Mouse (Mus musculus): ENCODE results near the gene Gm49378.
A peak's percentile ranks its signal among the peaks of the same experiment; 100 is the strongest.

Gene Gm49378

DNA sequence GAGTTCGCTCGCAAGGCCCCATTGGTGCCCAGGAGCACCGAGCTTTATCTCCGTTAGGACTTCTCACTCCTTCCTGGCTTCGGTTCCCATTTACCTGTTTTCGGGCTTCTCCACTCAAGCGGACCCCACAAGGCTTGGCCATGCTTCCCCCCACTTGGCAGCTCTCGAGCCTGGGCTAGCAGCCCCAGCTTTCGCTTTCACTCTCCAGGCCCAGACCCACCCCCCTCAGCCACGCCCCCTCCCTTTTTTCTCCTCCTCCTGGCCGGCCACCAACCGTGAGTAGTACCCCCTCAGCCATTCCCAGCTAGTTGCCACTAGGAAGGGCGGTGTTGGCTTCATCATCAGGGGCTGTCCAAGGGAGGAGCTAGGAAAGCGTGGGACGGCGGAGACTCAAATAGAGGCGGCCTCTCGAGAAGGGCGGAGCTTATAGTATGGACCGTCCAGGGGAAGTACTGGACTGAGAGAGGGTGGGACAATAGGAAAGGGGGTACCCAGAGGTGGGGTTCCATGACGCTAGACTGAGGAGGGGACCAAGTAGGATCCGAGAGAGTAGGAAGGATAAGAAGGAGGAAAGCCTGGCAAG, 46.9 kb downstream of the Gm49378 start, which contains the start of gene Psme2:
Gene Psme2 (minus strand): TSS at position 366 of the 583 bp plus-strand sequence.
- peak; percentile 92 for DNase-seq (ENCODE audit: extremely low read depth, insufficient read length, low spot score)

DNA sequence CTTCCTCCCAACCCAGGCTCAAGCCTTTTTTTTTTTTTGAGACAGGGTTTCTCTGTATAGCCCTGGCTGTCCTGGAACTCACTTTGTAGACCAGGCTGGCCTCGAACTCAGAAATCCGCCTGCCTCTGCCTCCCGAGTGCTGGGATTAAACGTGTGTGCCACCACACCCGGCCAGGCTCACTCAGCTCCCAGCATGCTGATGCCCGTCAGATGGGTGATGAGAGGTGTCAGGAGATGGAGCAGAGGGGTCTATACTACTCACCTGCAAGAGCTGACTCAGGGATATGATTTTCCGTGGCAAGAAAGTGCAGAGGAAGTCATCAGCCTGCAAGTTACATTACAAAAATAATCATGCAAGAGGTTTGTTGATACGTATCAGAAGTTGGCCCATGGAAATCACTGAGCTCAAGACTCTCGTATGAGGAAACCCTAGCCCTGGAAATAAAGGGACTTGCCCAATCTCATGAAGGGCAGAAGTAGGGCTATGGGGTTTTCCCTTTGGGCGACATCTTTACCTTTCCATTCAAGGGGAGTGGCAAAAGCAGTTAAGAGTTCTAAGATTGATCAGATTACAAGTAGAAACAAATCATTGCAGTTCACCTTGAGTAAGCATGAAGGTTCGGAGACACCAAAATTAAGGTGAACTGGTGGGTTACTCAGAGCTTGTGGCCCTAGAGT, 47.8 kb downstream of the Gm49378 start:
- no peak for DNase-seq (ENCODE audit: extremely low read depth, insufficient read length, low spot score)

GRCm38 (mm10) chr14:55589271-55589670, 48.4 kb downstream of the Gm49378 start:
- no peak for DNase-seq (ENCODE audit: extremely low read depth, insufficient read length, low spot score)

DNA sequence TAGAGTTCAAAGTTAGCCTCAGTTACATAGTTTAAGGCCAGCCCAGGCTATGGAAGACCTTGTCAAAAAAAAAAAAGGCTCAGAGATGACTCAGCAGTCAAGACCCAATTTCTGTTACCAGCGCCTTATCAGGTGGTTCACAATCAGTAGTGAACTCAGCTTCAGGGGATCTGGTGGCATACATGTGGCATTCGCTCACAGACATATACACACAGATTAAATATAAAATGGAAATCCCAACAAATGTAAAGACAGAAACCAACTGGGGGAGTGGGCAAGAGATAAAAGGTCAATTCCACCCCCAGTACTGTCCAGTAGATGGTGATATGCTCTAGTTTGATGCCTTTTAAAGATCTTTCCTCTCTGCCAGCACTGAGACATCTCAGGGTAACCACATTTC, 51.5 kb downstream of the Gm49378 start:
- DNase-seq (ENCODE audit: extremely low read depth, insufficient read length, low spot score), result no peak

GRCm38 (mm10) chr14:55585566-55585960, 52.1 kb downstream of the Gm49378 start:
- no peak for DNase-seq (ENCODE audit: extremely low read depth, insufficient read length, low spot score)

DNA sequence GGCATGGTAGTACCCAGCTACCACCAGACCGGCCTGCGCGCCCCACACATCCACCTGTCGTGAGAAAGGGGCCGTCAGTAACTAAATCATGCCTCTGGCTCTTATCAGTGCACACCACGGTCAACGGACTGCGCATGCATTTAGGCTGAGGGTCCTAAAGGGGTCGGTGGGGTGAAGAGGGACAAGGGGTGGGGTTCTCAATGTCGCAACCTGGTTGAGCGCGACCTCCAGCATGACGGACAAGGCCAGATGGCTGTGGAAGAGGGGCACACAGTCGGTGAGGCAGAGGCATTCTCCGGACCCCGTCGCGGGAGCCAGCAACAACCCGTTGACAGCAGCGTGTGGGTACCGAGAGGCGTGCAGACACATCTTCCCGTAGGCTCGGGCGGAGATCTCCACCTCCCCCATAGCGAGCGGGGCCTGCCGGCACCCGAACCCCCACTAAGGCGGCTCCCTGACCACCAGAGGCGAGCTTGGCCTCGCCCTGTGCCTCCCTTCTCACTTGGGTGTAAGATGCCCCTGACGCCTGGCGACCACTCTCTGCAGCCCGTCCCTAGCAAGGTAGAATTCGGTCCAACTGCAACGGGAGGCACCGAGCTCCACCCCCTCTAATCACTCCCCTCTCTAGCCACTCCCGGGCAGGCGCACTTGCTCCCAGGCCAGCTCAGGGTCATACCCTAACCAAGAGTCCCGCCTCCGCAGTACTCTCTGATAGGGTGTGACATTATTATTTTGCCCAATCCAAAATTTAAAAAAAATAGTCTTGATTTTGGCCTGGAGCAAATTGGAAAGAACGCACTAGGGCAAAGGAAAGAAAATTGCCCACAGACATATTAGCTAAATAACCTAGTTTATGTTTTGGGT, 52.8 kb downstream of the Gm49378 start, which contains the start of gene Emc9:
Gene Emc9 (minus strand): TSS at position 601 of the 864 bp plus-strand sequence.
- peak; percentile 69 for DNase-seq (ENCODE audit: extremely low read depth, insufficient read length, low spot score)

DNA sequence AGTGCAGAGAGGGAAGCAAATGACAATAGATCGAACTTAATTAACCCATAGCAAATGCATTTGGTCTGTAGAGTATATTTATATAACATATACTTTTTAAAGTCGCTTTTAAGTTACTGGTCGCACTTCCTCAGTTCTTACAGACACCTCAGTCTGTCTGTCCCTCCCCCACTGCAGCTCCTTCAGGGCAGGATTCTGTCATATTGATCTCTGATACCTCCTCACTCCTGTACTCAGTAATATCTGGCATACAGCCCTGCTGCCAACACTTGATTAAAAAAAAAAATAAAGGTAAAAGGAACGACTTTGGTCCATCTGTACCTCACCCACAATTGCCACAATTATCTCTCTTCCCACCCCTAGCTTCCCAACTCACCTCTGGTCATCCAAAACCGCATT, 53.4 kb downstream of the Gm49378 start:
- DNase-seq (ENCODE audit: extremely low read depth, insufficient read length, low spot score), result no peak

DNA sequence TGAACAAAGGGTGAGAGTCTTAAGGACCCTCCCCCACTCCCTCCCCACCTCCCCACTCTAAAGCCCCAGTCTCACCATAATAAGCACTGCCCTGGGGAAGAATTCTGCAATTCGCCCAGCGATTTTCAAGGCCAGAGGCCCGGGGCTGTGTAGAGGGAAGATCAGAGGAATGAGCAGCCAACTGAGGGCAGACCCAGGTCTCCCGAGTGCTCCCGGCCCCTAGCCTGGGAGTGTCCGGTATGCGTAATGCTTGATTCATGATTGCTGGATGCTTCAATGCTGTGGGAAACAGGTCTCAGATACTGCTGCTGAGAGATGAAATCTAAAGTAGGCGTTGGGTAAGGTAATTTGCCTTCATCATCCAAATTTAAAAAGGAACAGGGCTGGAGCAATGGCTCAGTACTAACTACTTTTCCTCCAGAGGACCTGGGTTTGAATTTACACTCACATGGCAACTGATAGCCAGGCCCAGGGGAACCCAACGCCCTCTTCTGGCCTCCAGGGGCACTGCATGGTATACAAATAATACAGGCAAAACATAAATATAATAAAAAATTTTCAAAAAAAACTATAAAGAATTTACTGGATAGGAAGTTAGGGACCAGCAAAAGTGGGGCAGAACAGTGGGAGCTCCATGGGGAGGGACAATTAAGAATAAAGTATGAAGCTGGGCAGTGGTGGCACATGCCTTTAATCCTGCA, 55.6 kb downstream of the Gm49378 start:
- no peak for DNase-seq (ENCODE audit: extremely low read depth, insufficient read length, low spot score)

GRCm38 (mm10) chr14:55580731-55581130, 57.0 kb downstream of the Gm49378 start:
- no peak for DNase-seq (ENCODE audit: extremely low read depth, insufficient read length, low spot score)

DNA sequence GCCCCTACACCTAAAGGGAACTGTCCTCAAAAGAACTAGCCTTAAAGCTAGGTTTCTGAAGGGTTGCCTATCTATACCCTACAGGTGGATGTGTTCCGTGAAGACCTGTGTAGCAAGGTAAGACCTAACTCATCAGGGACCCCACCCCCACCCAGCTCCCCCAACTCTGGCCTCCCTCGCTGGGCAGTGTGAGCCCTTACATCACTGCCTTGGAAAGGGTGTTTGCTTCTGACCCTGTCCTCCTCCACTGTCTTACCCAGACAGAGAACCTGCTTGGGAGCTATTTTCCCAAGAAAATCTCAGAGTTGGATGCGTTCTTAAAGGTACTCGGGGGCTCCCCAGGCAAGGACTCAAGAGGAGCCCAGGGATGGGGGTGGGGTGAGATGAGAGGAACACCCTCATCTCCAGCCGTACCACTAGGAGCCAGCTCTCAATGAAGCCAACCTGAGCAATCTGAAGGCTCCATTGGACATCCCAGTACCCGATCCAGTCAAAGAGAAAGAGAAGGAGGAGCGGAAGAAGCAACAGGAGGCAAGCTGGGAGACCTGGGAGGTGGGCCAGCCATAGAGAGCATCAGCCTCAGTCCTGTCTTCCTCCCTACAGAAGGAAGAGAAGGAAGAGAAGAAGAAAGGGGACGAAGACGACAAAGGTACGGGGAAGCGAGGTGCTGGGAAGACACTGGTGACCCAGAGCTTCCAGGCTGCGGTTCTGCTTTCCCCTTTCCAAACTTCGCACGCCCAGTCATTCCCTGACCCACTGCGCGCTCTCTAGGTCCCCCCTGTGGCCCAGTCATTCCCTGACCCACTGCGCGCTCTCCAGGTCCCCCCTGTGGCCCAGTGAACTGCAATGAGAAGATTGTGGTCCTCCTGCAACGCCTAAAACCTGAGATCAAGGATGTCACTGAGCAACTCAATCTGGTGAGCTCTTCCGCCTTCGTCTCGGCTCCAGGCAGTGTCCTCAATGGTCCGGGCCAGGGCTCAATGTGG, 57.9 kb downstream of the Gm49378 start:
- no peak for DNase-seq (ENCODE audit: extremely low read depth, insufficient read length, low spot score)
